Mouse (Mus musculus): ENCODE data around the gene Notch4.

The Notch4 gene

DNA sequence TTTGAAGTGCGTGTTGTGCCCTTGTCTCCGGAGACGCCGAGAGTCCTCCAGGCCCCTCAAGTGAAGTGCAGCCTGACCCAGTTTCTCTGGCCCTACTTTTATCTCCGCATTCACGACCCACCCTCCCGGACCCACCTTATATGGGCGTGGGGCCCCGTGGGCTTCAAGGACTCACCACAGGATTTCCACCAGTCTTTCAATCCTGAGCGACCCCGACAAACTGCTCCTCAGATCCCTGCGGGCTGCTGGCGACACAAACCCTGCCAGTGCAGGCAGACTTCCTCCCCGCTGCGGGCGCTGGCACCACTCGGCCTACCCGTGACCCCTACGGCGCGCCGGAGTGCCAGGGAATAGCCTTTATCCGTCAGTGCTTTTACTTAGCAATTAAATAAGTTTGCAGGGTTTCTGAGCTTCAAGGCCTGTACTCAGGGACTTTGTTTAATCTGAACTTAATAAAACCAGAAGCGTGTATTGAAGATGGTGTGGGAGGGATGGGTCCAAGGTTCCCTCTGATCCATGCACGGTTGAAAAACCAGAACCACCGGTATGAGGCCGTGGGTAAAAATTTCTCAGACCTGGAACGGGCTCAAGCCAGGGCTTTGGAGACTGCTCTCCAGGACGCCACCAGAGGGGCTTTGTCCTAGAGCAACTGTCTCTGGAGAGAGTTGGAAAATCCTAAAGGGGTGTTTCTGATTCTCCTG, 64.0 kb downstream of the Notch4 start, which contains the start of gene Ppt2:
TSS of gene Ppt2 (minus strand) at position 568 of the 701 bp plus-strand sequence.
- peak; percentile 72 to 78 for DNase-seq

DNA sequence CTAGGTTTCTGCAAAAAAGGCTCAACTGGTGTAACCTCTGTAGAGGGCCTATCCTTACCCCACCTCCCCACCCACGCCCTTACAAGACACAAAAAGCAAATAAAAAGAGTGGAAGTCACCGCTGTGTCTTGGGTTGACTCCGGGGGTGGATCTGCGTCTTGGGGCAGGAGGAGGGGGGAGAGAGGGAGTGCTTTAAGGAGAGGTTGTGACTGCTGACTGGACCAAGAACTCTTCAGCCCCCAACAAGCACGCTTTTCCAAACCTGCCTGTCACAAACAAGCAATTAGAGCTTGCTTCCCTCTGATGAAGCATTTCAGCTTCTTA, 64.5 kb downstream of the Notch4 start:
- no peak for DNase-seq

DNA sequence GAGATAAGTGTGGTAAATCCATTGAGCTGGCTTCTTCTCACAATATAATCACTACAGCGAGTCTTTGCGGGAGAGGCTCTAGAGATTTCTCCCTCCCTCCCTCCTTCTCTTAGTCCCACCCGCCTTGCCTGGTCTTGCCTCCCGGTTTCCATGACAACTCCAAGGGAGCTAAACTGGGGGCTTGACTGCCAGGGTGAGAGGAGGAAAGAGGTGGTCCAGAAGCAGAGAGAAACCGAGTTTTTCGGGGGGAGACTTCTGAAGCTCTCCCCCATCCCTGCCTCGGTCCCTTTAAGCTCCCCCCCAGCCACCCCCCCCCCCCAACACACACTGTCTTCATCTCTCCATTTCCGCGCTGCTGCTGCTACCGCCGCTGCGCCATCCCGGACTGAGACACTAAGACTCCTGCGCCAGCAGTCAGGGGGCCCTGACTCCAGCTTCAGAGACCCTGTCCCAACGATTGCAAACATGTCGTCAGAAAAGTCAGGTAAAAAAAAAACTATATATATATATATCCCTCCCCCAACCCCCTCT, 65.2 kb downstream of the Notch4 start, which contains the start of gene Prrt1:
TSS of gene Prrt1 (plus strand) at position 313 of the 531 bp plus-strand sequence.
- no peak for DNase-seq

DNA sequence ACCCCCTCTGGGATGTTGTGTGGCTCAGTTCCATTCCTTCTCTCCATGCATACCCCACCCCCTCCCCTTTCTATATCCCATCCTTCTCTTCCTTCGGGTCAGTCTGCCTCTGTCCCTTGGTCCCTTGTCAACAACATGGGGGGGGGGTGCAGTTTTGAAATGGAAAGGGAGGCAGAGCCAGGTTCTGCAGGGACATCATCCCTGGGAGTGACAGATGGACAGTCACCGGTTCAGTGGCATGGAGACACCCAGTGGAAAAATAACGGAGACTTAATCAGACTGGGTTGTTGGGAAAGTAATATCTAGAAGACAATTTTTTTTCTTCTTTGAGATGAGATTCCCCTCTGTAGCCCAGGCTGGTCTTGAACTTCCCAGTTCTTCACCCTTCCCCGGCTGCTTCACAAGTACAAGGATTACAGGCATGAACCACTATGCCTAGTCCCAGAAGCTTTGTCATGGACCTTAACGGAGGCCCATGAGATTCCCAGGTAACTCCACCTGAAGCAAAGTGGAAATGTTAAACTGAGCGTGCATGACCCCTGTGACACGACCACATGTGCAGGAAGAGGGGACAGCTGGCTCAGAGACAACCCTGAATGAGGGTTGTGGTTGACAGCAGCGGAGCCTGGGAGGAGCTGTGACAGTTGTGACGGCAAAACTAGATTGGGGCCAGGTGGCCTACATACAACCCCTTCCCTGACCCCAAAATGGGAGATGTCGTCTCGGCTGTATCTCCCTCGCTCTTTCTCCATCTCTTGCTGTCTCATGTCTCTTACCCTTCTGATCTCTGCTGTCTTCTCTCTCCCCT, 65.9 kb downstream of the Notch4 start:
- no peak for DNase-seq

DNA sequence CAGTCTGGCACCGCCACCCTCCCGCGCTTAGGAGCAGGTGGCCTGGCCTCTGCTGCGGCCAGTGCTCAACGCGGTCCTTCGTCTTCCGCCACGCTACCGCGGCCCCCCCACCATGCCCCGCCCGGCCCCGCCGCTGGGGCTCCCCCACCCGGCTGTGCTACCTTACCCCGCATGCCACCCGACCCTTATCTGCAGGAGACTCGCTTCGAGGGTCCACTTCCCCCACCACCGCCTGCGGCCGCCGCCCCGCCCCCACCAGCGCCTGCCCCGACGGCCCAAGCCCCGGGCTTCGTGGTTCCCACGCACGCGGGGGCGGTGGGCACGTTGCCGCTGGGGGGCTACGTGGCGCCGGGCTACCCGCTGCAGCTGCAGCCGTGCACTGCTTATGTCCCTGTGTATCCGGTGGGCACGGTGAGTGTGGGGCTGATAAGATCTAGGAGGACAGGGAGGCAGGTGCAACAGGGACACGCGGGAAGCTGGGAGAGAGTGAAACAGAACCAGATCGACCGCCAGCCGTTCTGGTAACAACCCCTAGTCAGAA, 66.8 kb downstream of the Notch4 start:
- no peak for DNase-seq

DNA sequence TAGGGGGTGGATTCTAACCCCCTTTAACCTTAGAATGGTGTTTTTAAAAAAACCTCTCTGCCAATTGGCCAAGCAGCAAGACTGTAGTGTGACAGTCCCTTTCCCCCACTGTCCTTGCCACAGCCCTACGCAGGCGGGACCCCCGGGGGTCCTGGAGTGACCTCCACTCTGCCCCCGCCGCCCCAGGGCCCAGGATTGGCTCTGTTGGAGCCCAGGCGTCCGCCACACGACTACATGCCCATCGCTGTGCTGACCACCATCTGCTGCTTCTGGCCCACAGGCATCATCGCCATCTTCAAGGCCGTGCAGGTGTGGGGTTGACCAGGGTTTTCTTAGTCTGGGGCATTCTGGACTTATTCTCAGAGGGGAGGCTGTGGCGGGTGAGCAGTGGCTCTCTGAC, 67.6 kb downstream of the Notch4 start:
- no peak for DNase-seq

DNA sequence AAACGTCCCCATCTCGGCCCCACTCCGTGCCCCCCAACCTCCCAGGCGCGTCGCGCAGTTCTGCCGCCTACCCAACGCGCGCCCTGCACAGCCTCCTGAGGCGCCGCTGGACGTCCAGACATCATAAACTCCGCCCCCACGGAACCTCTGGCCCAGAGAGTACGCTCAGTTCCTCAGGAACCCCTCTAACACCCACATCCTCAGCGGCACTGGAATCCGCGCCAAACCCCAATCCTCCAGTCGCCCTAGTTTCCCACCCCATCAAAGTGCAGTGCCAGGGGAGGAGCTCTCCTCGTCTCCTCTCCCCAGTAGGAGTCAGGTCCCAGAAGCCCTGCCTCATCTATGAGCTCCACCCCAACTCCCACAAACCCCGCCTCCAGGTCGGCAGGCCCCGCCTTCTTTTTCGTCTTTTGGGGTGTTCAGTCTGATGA, 68.2 kb downstream of the Notch4 start:
- peak; percentile 87 to 88 for DNase-seq

DNA sequence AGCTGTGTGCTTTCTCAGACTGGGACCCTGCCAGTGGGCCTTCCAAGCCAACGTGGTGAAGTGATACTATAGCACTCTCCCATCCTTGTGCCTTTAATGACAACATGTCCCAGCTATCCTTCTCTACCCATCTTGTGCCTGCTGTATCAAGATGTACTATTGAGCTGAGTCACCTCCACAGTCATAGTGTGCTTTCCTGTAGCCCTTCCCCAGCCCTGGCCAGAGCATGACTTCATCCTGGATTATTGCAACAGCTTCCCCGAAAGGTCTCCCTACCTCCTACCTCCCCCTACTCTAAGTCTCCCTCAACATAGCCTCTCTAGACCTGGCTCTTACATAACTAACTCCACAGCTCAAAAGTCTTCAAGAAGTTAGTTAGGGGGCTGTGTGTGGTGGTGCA, 71.6 kb downstream of the Notch4 start:
- no peak for DNase-seq

DNA sequence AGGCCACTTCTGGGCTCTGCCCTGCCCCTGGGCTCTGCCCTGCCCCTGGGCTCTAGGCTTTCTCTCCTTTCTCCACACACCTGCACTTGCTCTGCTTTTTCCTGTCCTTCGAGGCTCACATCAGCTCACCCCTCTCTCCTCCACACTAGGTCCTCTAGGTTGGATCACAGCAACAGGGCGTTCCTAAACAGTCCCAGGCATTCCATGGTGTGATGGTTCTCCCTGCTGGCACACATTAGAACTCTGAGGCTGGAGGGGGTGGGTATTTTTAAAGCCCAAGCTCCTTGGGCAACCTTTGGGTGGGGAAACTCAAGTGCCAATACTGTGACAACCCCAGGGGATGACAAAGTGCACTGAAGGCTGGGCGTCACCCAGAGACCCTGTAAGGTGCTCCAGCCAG, 73.4 kb downstream of the Notch4 start:
- no peak for DNase-seq
